Mouse (Mus musculus) cerebral cortex, adult 2 months (tissue): ENCODE measurements around the gene Neurl1a.

ENCODE experiments used
- WGBS: fragments of 180-500 bp; shearing (Covaris S2); methylation state at CpG from one replicate; pipeline ENCODE4 v1.1.7; 2018; 5-methylcytosine and 5-hydroxymethylcytosine counted together

Neurl1a gene

DNA sequence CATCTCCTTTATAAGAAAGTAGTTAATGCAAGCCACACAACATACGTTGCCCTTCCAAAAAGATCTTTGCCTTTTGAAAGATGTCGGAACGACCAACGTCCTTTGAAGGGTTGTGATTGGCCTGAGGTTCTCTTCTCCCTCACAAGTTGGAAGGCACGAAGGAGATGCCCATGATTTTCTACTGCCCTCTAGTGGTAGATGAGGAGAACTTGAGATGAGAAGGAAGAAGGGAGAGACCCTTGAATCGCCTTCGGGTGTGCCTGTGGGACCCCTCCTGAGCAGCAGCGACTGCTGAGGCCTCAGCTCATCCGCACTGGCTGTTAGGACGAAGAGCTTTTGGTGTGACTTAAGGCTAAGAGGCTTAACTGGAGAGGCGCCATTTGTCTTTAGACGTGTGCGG lies 10.4 kb upstream of the Neurl1a start:
- WGBS, result 12% methylated on average over 13 of the region's 13 CpGs

DNA sequence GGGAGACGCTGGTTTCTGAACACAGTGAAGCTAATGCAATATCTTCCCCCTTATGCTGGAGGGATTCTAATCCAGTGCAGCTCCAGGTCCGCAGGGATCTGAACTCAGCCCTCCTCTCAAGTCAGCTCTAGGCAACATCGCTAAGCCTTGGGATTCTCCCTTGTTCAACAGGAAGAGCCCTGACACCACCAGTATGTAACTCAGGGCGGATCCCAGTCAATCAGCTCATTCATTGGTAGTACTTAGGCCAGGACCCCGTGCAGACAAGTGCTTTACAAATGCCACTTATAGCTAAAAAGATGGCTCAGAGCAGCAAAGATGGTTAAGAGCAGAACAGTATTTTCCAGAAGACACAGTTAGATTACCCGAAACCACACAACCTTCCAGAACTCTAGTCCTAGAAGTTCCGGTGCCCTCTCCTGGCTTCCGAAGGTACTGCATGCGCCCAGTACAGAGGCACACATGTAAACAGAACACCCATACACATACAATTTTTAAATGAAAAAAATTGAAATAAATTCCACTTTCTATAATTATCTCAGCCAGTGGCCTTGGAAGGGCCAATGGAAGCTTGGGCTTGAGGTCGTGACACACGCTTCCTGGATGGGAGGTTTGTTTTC lies 9.7 kb upstream of the Neurl1a start:
- 18% methylated on average over 11 of the region's 11 CpGs for WGBS

- 46% methylated on average over 3 of the region's 3 CpGs for WGBS
Measured at GRCm38 (mm10) chr19:47174515-47174914, 4.1 kb upstream of the Neurl1a start.

DNA sequence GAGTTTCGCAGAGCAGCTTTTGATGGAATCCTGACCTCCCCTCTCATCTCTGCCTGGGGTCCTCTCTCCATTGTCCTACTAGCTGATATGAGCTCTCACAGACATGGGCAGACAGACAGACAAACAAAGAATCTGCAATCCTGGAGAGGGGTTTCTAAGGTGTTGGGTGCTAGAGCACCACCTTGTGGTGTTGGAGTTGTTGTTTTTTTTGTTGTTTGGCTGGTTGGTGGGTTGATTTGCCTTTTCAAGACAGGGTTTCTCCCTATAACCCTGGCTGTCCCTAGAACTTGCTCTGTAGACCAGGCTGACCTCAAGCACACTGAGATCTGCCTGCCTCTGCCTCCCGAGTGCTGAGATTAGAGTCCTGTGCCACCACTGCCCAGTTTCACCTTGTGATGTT lies 3.1 kb upstream of the Neurl1a start:
- 73% methylated on average over 2 of the region's 2 CpGs for WGBS

- 61% methylated on average over 2 of the region's 2 CpGs for WGBS
Measured at GRCm38 (mm10) chr19:47176916-47177505, 1.6 kb upstream of the Neurl1a start.

DNA sequence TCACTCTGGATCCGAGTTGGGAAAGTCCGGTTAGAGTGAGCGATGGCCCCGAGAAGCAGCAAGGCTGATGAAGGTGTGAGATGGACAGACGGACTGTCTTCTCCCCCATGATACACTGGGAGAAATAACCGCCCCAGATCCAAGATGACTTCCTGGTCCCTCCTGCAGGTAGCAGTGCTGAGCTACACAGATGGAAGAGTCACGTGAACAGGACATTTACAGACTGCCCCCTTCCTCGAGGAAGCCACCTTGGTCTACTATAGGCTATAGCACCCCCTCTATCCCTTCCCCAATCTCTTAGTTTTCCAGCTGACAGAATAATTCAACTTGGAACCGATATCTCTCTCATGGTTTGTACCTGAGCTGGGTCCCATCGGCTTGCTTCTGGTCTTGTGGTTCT lies 619 bp upstream of the Neurl1a start:
- 33% methylated on average over 10 of the region's 10 CpGs for WGBS

DNA sequence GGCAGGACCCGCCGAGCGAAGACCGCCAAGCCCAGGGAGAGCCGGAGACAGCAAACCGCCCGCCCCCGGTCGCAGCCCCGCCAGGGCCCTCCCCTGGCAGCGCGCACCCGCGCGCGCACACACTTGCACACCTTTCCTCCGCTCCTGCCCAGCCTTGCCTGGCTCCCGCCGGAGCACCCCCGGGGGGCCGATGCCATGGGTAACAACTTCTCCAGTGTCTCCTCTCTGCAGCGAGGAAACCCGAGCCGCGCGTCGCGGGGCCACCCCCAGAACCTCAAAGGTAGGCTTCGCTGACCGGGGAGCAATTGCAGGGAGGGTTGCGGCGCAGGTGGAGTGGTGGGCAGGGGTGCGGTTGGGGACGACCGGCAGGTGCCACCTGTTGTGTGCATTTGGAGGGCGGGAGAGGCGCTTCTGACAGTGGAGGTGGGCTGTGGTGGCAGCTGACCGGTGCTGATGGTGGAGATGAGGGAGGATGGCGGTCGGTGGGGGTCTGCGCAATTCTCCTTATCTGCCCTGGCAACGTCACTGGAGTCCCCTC lies 721 bp downstream of the Neurl1a start:
- 3% methylated on average over 41 of the region's 42 CpGs for WGBS

GRCm38 (mm10) chr19:47180011-47180410 lies 1.4 kb downstream of the Neurl1a start:
- 25% methylated on average over 8 of the region's 8 CpGs for WGBS

DNA sequence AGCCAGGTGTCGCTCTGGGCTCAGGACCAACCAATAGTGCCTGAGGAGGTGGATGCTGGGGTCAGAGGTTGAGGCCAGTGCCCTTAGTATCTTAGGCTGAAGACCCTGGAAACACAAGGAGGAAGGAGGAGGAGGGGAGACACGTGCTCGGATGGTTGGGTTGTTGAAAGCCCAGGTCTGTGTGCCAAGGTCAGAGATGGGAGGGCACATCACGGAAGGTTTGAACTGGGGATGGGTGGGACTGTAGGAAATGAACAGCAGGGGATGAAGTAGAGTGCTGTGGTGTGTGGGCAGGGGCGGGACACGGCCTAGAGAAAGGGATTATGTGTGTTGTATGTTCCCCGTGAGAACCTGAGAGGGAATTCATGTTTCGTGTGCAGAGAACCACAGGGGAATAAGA lies 5.6 kb downstream of the Neurl1a start:
- 69% methylated on average over 8 of the region's 8 CpGs for WGBS

DNA sequence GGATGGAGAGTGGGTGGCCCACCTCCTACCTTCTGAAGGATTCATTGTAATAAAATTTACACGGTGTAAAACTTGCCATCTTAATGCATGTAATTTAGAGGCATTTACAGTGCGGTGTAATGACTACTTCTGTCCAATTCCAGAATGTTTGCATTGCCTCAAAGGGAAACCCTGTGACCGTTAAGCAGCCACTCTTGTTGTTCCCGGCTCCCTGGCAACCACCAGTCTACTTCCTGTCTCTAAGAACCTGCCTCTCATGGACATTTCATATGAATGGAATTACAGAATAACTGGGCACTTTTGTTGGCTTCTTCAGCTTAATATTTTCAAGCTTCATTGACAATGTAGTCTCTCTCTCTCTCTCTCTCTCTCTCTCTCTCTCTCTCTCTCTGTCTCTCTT lies 6.1 kb downstream of the Neurl1a start:
- WGBS, result 51% methylated on average over 4 of the region's 4 CpGs

GRCm38 (mm10) chr19:47186514-47187275 lies 8.1 kb downstream of the Neurl1a start:
- WGBS, result 40% methylated on average over 15 of the region's 15 CpGs

- WGBS, result 48% methylated on average over 11 of the region's 11 CpGs
Measured at GRCm38 (mm10) chr19:47188515-47189128, 10.0 kb downstream of the Neurl1a start.

GRCm38 (mm10) chr19:47192158-47192557 lies 13.5 kb downstream of the Neurl1a start:
- 76% methylated on average over 5 of the region's 5 CpGs for whole genome bisulfite sequencing

DNA sequence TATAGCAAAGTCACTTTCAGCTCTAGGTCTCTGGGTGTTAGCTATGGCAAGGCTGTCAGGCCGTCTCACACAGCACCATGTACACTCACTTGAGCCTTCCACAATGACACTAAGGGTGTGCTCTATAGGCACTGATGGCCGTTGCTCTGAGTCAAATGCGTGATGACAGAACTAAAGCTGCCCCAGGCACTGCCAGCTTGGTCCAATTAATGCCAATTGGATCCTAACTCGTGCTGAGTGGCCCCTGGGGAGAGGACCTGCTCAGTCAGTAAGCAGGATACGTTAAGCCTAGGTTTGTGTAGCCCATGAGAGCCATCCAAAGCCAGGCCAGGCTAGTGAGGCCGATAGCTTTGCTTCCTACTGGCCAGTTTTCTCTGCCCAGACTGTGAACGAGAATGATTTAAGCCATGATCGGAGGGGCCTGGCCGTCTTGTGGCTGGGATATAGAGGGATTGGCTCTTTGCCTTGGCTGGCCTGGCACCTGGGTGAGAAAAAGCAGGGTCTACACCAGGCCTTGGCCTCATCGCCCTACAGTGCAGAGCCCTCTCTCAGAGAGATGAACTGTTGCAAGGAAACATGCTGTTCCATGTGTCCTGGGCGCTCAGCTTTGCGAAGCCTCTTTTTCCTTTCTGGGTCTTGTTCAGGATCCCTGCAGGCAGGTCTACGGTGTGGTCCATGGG lies 20.2 kb downstream of the Neurl1a start:
- WGBS, result 86% methylated on average over 13 of the region's 13 CpGs

GRCm38 (mm10) chr19:47201972-47202371 lies 23.4 kb downstream of the Neurl1a start:
- 74% methylated on average over 12 of the region's 12 CpGs for WGBS

DNA sequence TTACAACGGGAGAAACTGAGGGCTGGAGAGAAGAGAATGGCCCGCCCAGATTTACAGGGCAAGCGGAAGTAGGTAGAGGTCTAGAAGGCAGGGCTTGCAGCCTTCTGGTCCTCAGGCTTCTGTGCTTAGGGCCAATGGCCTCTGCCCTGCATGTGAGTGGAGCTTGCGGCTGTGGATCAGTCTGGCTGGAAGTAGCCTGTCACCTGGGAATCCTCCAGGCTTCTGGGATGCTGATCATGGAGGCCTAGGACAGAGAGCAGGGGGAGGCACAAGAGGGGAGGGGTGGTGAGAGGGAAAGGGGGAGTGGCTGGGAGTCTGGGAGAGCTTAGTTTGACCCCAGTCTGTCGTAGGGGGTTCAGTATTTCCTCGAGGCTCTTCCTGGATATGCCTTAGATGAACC lies 23.8 kb downstream of the Neurl1a start:
- WGBS, result 75% methylated on average over 6 of the region's 6 CpGs

DNA sequence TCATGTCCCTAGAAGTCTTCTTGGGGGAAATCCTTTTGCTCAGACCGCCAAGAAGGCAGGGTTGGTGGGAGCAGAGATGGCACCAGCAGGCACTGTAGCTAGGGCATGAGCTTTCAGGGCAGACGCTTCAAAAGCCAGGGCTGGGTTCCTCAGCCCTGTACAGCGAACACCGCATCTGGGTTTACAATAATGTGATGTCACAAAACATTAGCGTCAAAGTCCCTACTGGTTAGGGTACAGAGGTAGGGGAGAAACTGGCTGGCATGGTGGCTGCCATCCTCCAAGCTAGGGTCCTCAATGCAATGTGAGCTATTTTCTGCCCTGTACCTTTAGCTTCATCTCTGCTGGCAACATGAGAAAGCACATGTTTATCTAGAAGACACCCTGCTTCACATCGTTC lies 24.4 kb downstream of the Neurl1a start:
- WGBS, result 84% methylated on average over 6 of the region's 6 CpGs

- 48% methylated on average over 6 of the region's 6 CpGs for WGBS
Measured at GRCm38 (mm10) chr19:47204653-47205052, 26.0 kb downstream of the Neurl1a start.

DNA sequence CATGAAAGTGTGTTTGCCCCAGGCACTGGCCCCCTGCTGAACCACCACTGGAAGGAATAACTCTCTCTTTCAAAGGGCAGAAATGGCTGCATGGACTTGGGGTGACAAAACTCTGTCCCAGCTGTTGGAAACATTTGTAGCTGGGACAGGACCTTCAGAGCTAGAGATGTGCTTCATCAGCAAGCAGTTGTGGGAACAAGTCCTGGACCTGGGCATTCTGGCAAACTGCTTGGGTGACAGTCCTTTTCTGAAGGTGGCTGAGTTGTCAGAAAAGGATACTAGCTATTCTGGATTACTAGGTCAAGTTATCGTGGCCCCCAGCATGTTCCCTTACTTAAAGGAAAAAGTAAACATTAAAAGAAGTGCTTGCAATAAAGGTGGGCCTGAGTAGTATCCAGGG lies 27.5 kb downstream of the Neurl1a start:
- 86% methylated on average over 1 of the region's 1 CpGs for WGBS

GRCm38 (mm10) chr19:47210432-47210831 lies 31.8 kb downstream of the Neurl1a start:
- WGBS, result 96% methylated on average over 4 of the region's 4 CpGs

GRCm38 (mm10) chr19:47211609-47212312 lies 33.1 kb downstream of the Neurl1a start:
- 52% methylated on average over 10 of the region's 10 CpGs for WGBS
